Mouse (Mus musculus) embryonic facial prominence, embryonic 14.5 days (tissue): ENCODE results near the gene Igfbp7. TPM values are rescaled to one million over a fixed set of nuclear protein-coding genes. Genes with fewer than 3 reads are reported as not detected.

Experiments used
- ATAC-seq: fragments of 200-750 bp; cut with Nextera tagmentation; 2 replicates; pipeline ENCODE4 v1.8.0; 2017; ENCODE audit warnings: low read depth, moderate number of reproducible peaks, moderate TSS enrichment
- DNase-seq: peaks from one replicate; pipeline ENCODE4 v3.0.0-alpha.2; 2015; ENCODE audit warnings: low spot score
- H3K27ac ChIP-seq: fragments of 300-500 bp; sonication (generic); replicated peaks from 2 replicates; pipeline ENCODE4 v1.5.1; 2014; ENCODE audit warnings: low read depth, mild to moderate bottlenecking, low read length, moderate library complexity
- H3K27me3 ChIP-seq: fragments of 300-500 bp; sonication (generic); replicated peaks from 2 replicates; pipeline ENCODE4 v1.6.1; 2014; ENCODE audit warnings: low read length; ENCODE audit not compliant: control insufficient read depth, insufficient read depth
- H3K36me3 ChIP-seq: fragments of 300-500 bp; sonication (generic); 2 replicates; pipeline ENCODE4 v1.6.1; 2014; ENCODE audit warnings: low read length, mixed read lengths; ENCODE audit not compliant: control insufficient read depth, insufficient read depth
- H3K4me1 ChIP-seq: fragments of 300-500 bp; sonication (generic); 2 replicates; pipeline ENCODE4 v1.6.1; 2014; ENCODE audit warnings: antibody characterized with exemption, low read length; ENCODE audit not compliant: control insufficient read depth, insufficient read depth
- H3K4me2 ChIP-seq: fragments of 300-500 bp; sonication (generic); 2 replicates; pipeline ENCODE4 v1.6.1; 2014; ENCODE audit warnings: low read depth, mild to moderate bottlenecking, low read length, moderate library complexity, mixed read lengths
- H3K4me3 ChIP-seq: fragments of 300-500 bp; sonication (generic); 2 replicates; pipeline ENCODE4 v1.5.1; 2014; ENCODE audit warnings: low read depth, mild to moderate bottlenecking, low read length
- H3K9ac ChIP-seq: fragments of 300-500 bp; sonication (generic); 2 replicates; pipeline ENCODE4 v1.6.1; 2014; ENCODE audit warnings: low read depth, mild to moderate bottlenecking, low read length, moderate library complexity, mixed read lengths
- H3K9me3 ChIP-seq: fragments of 300-500 bp; sonication (generic); 2 replicates; pipeline ENCODE4 v1.6.1; 2016; ENCODE audit warnings: low read length; ENCODE audit not compliant: control insufficient read depth
- WGBS: fragments of 180-500 bp; shearing (Covaris S2); extraction: QIAGEN DNeasy Blood & Tissue Kit; methylation state at CpG from one replicate; pipeline ENCODE4 v1.1.7; 2014; 5-methylcytosine and 5-hydroxymethylcytosine counted together
- polyA plus RNA-seq: library from polyadenylated mRNA; unstranded; fragments of >200 nt; fragmentation: Nextera tagmentation; extraction: Ambion mirVana; gene quantifications from 2 replicates; pipeline ENCODE4 v1.2.1, GENCODE M21; 2014

The Igfbp7 gene
- polyA plus RNA-seq, 1 experiment from 2014 or later: 119 TPM

GRCm38 (mm10) chr5:77379434-77380135 lies 28.3 kb downstream of the Igfbp7 start:
- no peak overlapping the region for H3K4me2 ChIP-seq
- ATAC-seq (no peak; the same call in 1 of the 2 replicates), DNase-seq (no peak)
- WGBS: 46% methylated on average over 14 of the region's 14 CpGs
- H3K9me3 ChIP-seq: no peaks in the 10 kb centered on the region
- H3K27me3 ChIP-seq: no peaks in the 10 kb centered on the region
- no peak overlapping the region for H3K9ac ChIP-seq
- H3K4me3 ChIP-seq: no peak overlapping the region
- H3K4me1 ChIP-seq: peaks cover 3% of the 10 kb centered on the region; the same call in 1 of the 2 replicates
- no peaks in the 10 kb centered on the region for H3K36me3 ChIP-seq
- no peak overlapping the region for H3K27ac ChIP-seq

- Histone ChIP-seq H3K27me3 (no peaks in the 10 kb centered on the region), H3K9ac (no peak overlapping the region), H3K27ac (no peak overlapping the region), H3K9me3 (no peaks in the 10 kb centered on the region), H3K36me3 (no peaks in the 10 kb centered on the region), H3K4me1 (peaks cover 3% of the 10 kb centered on the region; the same call in 1 of the 2 replicates), H3K4me2 (no peak overlapping the region), H3K4me3 (no peak overlapping the region)
- ATAC-seq (no peak), DNase-seq (no peak)
- WGBS: 80% methylated on average over 3 of the region's 3 CpGs
These were observed 29.8 kb downstream of the Igfbp7 start for GRCm38 (mm10) chr5:77378027-77378426.

- 0 out of 2 replicates have a peak, but pooled peaks cover 3% of the 10 kb centered on the region for H3K4me1 ChIP-seq
- no peak overlapping the region for H3K4me2 ChIP-seq
- no peaks in the 10 kb centered on the region for H3K36me3 ChIP-seq
- ATAC-seq: no peak
- H3K27me3 ChIP-seq: no peaks in the 10 kb centered on the region
- no peak overlapping the region for H3K9ac ChIP-seq
- no peak overlapping the region for H3K4me3 ChIP-seq
- WGBS: 73% methylated on average over 4 of the region's 4 CpGs
- no peak for DNase-seq
- no peak overlapping the region for H3K27ac ChIP-seq
- no peaks in the 10 kb centered on the region for H3K9me3 ChIP-seq
These were observed 32.3 kb downstream of the Igfbp7 start for GRCm38 (mm10) chr5:77375546-77375945.

GRCm38 (mm10) chr5:77374945-77375344 lies 32.9 kb downstream of the Igfbp7 start:
- Histone ChIP-seq H3K4me3 (no peak overlapping the region), H3K36me3 (no peaks in the 10 kb centered on the region), H3K9ac (no peak overlapping the region), H3K9me3 (no peaks in the 10 kb centered on the region), H3K27ac (no peak overlapping the region), H3K4me2 (no peak overlapping the region), H3K27me3 (no peaks in the 10 kb centered on the region), H3K4me1 (0 out of 2 replicates have a peak, but pooled peaks cover 2% of the 10 kb centered on the region)
- WGBS: 66% methylated on average over 3 of the region's 3 CpGs
- DNase-seq (no peak), ATAC-seq (no peak)

- H3K9ac ChIP-seq: no peak overlapping the region
- H3K27me3 ChIP-seq: no peaks in the 10 kb centered on the region
- 73% methylated on average over 6 of the region's 6 CpGs for WGBS
- H3K27ac ChIP-seq: no peak overlapping the region
- no peaks in the 10 kb centered on the region for H3K9me3 ChIP-seq
- H3K4me3 ChIP-seq: no peak overlapping the region
- no peak for ATAC-seq
- DNase-seq: peak; percentile 43
- H3K36me3 ChIP-seq: no peaks in the 10 kb centered on the region
- H3K4me1 ChIP-seq: peaks cover 16% of the 10 kb centered on the region; the same call in 1 of the 2 replicates
- no peak overlapping the region for H3K4me2 ChIP-seq
These were observed 35.1 kb downstream of the Igfbp7 start for GRCm38 (mm10) chr5:77372778-77373177.

GRCm38 (mm10) chr5:77372242-77372641 lies 35.6 kb downstream of the Igfbp7 start:
- no peaks in the 10 kb centered on the region for H3K36me3 ChIP-seq
- DNase-seq (no peak), ATAC-seq (no peak)
- no peak overlapping the region for H3K9ac ChIP-seq
- H3K4me2 ChIP-seq: no peak overlapping the region
- no peak overlapping the region for H3K27ac ChIP-seq
- H3K4me1 ChIP-seq: peaks cover 21% of the 10 kb centered on the region
- 60% methylated on average over 7 of the region's 7 CpGs for WGBS
- no peaks in the 10 kb centered on the region for H3K9me3 ChIP-seq
- H3K4me3 ChIP-seq: no peak overlapping the region
- H3K27me3 ChIP-seq: no peaks in the 10 kb centered on the region

- ATAC-seq: no peak
- no peaks in the 10 kb centered on the region for H3K27me3 ChIP-seq
- H3K4me2 ChIP-seq: no peak overlapping the region
- H3K36me3 ChIP-seq: no peaks in the 10 kb centered on the region
- H3K9ac ChIP-seq: no peak overlapping the region
- peaks cover 21% of the 10 kb centered on the region for H3K4me1 ChIP-seq
- WGBS: 64% methylated on average over 5 of the region's 5 CpGs
- no peak for DNase-seq
- H3K27ac ChIP-seq: no peak overlapping the region
- no peaks in the 10 kb centered on the region for H3K9me3 ChIP-seq
- H3K4me3 ChIP-seq: no peak overlapping the region
These were observed 37.4 kb downstream of the Igfbp7 start for GRCm38 (mm10) chr5:77370378-77370892.

- Histone ChIP-seq H3K27me3 (no peaks in the 10 kb centered on the region), H3K27ac (no peak overlapping the region), H3K9ac (no peak overlapping the region), H3K9me3 (no peaks in the 10 kb centered on the region), H3K4me1 (peaks cover 25% of the 10 kb centered on the region), H3K4me3 (no peak overlapping the region), H3K4me2 (no peak overlapping the region), H3K36me3 (no peaks in the 10 kb centered on the region)
- DNase-seq: peak; percentile 21
- 68% methylated on average over 5 of the region's 5 CpGs for WGBS
- ATAC-seq: no peak
These were observed 38.4 kb downstream of the Igfbp7 start for GRCm38 (mm10) chr5:77369394-77369793.

- Histone ChIP-seq H3K9ac (no peak overlapping the region), H3K36me3 (no peaks in the 10 kb centered on the region), H3K9me3 (no peaks in the 10 kb centered on the region), H3K27ac (peak overlapping the region; percentile 49; the same call in 1 of the 2 replicates), H3K4me1 (peaks cover 28% of the 10 kb centered on the region), H3K4me3 (no peak overlapping the region), H3K27me3 (no peaks in the 10 kb centered on the region), H3K4me2 (no peak overlapping the region)
- WGBS: 38% methylated on average over 7 of the region's 7 CpGs
- ATAC-seq (no peak), DNase-seq (no peak)
These were observed 39.6 kb downstream of the Igfbp7 start for GRCm38 (mm10) chr5:77368194-77368593.
